Mouse (Mus musculus) ovary, adult 18-20 months (tissue): Measurements from ENCODE around the gene Abcg4.

Experiments used
- DNase-seq: peaks from one replicate; pipeline ENCODE4 v3.0.0; 2022; ENCODE audit warnings: low spot score, mixed read lengths

Gene Abcg4

DNA sequence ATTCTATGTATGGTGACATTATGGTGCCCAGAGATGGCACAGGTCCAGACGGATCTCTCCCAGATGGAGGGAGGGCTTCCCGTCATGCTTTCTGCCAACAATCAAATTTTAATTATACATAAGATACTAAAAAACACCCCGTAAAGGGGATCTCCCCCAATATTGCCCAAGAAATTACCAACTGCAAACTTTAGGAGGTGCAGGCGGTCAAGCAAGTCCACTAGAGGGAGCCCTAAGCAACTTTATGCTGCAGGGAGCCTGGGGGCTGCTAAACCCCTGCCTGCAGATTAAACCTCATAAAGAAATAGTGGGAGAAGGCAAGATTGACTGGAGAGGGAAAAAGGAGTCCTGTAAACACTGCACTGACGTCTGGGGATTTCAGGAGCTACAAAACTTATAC, 49.0 kb downstream of the Abcg4 start:
- DNase-seq: no peak

DNA sequence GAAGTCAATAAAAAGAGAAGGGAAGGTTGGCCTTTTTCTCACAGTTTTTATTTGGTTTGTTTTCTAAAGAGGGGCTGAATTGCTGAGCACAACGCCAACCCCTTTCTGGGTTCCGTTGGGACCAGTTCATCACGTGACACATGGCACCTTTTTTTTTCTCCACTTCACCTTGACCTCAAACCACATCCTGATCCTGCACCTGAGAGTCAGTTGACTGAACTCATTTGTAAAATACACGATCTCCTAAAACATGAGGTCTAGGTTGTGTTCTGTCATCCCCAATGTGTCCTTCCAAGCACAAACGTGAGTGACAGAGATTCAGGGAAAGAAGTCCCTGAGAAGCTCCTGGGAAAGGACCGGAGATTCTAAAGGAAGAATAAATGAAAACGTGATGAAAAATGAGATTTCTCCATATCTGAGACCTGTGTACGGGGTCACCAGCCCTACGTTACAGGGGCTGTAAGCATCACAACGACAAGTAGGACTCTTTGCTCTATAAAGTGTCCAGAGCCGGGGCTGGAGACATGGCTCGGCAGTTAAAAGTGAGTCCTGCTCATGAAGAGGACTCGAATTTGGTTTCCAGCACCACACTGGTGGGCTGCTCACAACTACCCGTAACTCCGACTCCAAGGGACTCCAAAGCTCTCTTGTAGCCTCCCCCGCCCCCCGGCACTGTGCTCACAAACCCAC, 49.8 kb downstream of the Abcg4 start:
- no peak for DNase-seq

DNA sequence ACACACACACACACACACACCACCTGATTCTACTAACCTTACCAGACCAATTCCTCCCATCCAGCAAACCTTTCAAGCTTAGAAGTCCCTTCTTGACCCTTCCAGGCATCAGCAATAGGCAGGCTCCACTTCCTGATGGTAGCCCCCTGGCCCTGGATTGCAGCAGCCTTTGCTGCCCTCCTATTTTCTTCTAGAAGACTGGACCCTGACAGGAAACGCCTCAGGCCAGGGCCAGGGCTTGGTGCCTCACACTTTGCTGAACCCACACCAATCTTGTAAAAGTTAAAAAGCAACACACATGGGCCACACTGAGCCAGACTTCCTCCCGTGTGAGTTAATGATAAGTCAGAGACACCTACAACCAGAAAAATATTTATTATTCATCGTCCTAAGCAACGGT, 51.3 kb downstream of the Abcg4 start:
- DNase-seq: no peak

DNA sequence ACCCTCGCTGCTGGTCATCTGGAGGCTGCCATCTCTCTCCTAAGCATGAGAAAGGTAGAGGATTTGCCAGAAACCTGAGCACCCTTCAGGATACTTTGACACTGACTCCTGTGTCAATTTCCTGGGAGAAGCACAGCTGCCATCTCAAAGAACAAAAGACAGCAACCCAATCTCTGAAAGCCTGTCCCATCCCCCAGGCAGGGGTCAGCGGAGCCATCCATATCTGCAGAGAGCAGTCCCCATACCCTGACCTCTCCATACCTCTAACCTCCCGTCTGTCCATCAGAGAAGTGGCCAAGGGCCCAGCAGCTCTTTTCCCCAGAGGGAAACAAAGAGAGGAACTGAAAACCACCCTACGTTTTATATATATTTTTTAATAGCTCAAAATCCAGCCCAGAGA, 51.8 kb downstream of the Abcg4 start:
- no peak for DNase-seq

DNA sequence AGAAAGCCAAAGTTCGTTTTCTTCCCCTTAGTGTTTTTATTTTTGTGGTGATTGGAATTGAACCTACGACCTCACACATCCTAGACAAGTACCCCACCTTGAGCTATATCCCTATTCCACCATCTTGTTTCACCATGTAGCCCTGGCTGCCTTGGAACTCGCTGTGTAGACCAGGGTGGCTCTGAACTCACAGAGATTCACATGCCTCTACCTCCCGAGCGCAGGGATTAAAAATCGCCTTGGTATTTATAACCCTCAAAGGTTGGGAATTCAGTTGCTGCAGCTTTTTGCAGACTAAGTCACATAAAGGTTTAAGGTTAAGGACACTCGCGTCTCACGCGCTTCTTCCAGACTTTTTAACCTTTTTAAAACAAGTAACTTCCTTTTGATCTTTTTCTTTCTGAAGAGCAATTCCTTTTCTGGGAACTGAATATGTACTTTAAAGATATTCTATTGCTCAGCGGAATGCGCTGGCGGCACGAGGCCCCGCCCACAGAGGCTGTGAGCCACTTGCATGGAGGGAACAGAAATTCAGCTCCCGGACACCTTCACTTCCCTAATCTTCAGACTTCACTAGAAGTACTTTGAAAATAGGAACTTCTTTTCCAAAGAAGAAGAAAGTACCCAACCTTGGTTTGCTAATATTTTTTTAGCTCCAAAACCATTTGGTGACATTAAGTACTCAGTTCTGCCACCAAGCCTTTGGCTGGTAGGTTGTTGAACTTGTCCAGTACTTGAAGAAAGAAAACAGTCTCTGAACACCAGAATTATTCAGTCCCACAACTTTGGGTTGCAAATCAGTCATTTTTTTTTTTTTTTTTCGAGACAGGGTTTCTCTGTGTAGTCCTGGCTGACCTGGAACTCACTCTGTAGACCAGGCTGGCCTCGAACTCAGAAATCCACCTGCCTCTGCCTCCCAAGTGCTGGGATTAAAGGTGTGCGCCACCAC, 53.7 kb downstream of the Abcg4 start:
- DNase-seq: peak; percentile 44

DNA sequence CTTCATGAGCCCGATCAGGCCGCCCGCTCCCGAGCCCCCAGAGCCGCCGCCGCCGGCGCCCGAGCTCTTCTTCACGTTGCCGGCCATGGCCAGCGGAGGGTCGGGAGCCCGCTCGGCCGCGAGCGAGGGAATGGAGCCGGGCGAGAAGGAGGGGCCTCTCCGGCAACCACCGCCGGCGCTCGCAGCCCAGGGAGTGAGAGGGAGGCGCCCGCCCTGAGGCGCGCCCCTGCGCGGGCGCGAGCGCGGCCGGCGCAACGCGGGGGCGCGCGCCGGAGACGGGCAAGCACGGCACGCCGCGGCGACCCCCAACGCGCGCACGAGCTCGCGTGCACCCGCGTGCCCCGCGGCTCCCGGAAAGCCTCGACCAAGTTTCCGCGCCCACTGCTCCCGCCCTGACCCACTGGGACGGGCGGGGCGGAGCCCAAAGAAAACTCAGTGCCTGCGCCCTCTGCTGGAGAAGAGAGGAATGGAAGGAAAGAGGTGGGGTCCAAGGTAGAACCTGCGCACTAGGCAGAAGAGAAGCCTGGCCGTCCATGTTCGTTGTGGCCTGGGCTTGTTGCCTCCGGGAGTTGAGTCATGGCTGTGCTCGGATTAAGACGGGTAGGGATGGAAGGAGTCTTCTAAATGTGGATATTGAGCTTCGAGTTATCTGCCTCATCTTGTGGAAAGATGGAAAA, 54.5 kb downstream of the Abcg4 start, which contains the start of gene Cbl:
TSS of gene Cbl (minus strand) at position 248 of the 677 bp plus-strand sequence.
- DNase-seq: peak; percentile 96

DNA sequence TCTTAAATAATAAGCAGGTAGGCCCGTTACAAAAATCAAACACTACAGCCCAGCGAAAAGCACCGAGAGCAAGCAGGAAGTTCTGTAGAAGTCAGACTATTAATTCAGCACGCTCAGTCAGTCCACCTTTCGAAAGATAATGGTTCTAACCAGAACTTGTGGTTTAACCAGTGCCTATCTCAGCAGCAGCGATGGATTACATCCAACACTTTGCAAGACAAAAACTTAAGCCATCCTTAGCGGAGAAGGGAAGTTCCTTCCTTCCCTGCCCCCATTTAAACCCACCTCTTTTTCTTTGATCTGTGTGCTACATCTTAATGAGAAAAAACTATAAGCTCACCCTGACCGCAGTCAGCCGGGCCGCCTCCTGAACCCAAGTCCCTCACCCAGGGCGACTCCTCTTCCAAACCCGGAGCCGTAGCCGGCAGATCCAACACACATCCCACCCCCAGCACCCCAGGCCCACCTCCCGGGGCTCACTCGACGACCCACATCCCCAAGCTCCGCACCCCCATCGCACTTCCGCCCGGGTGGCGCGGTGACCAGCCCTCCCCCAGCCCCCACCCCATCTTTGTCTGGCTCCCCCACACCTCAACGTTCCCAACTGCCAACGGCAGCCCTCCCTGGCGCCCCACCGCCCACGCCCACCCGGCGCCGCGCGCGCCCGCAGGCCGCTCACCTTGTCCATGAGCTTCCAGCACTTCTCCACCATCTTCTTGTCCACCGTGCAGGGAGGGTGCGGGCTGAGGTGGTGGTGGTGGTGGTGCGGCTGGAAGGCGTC, 55.2 kb downstream of the Abcg4 start:
- DNase-seq: no peak

DNA sequence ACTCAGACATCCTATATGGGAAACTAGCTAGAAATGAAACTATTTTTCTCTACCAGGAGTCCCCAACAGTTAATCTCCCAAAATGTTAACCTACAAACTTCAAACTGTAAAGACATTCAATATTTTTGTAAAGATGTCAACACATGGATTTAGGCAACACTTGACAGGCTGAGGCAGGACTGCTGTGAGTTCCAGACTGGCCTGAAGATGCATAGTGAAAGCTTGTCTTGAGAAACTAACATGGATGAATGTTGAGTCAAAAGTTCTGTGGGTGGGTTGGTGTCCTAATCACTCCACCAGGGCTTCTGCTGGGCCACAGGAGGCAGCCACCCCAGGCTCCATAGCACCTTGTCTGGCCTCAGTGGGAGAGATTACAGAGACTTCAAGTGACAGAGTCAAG, 56.8 kb downstream of the Abcg4 start:
- DNase-seq: no peak

DNA sequence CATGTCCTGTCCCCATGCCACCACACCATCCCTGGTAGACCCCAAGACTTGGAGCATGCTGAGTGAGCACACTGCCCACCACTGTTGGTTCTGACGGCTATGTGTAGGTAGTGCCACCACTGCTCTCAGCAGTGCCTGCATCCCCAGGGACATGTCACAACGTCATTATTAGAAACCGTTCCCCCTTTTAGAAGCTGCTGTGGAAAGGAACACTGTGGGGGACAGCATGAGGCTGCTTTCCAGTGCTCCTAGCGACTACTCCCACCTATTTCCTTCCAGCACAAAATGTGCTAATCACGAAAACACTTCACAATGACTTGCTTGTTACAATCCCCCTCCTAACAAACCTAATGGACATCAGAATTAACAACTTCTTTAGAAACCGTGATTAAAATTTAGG, 62.4 kb downstream of the Abcg4 start:
- DNase-seq: no peak
